Mouse (Mus musculus) liver, embryonic 16.5 days (tissue): ENCODE measurements around the gene Olfr448. TPM values are rescaled to one million over a fixed set of nuclear protein-coding genes. Genes with fewer than 3 reads are reported as not detected.

Source experiments
- ATAC-seq: fragments of 200-750 bp; cut with Nextera tagmentation; 2 replicates; pipeline ENCODE4 v1.8.0; 2017; ENCODE audit warnings: low read depth, mild to moderate bottlenecking, moderate number of reproducible peaks, moderate library complexity
- H3K27ac ChIP-seq: fragments of 300-500 bp; sonication (generic); 2 replicates; pipeline ENCODE4 v1.5.1; 2014; ENCODE audit warnings: mild to moderate bottlenecking, low read length
- H3K27me3 ChIP-seq: fragments of 300-500 bp; sonication (generic); 2 replicates; pipeline ENCODE4 v1.6.1; 2014; ENCODE audit warnings: low read depth, low read length, mixed read lengths; ENCODE audit not compliant: control insufficient read depth, insufficient read depth
- H3K36me3 ChIP-seq: fragments of 300-500 bp; sonication (generic); 2 replicates; pipeline ENCODE4 v1.6.1; 2014; ENCODE audit warnings: mild to moderate bottlenecking; ENCODE audit not compliant: control insufficient read depth, insufficient read depth
- H3K4me1 ChIP-seq: fragments of 300-500 bp; sonication (generic); 2 replicates; pipeline ENCODE4 v1.6.1; 2014; ENCODE audit warnings: low read depth, low read length, mixed read lengths; ENCODE audit not compliant: control insufficient read depth
- H3K4me2 ChIP-seq: fragments of 300-500 bp; sonication (generic); 2 replicates; pipeline ENCODE4 v1.6.1; 2014; ENCODE audit warnings: low read depth, low read length, mixed read lengths
- H3K4me3 ChIP-seq: fragments of 300-500 bp; sonication (generic); 2 replicates; pipeline ENCODE4 v1.5.1; 2014; ENCODE audit warnings: low read depth, mild to moderate bottlenecking, low read length
- H3K9ac ChIP-seq: fragments of 300-500 bp; sonication (generic); 2 replicates; pipeline ENCODE4 v1.6.1; 2014; ENCODE audit warnings: low read depth, low read length
- H3K9me3 ChIP-seq: fragments of 300-500 bp; sonication (generic); replicated peaks from 2 replicates; pipeline ENCODE4 v1.6.1; 2016; ENCODE audit warnings: low read length; ENCODE audit not compliant: control insufficient read depth
- WGBS: fragments of 180-500 bp; shearing (Covaris S2); extraction: QIAGEN DNeasy Blood & Tissue Kit; methylation state at CpG from one replicate; pipeline ENCODE4 v1.1.7; 2014; ENCODE audit not compliant: insufficient replicate concordance; 5-methylcytosine and 5-hydroxymethylcytosine counted together
- polyA plus RNA-seq: library from polyadenylated mRNA; unstranded; fragments of >200 nt; fragmentation: Nextera tagmentation; extraction: Ambion mirVana; gene quantifications from 2 replicates; pipeline ENCODE4 v1.2.1, GENCODE M21; 2015

Gene Olfr448
- polyA plus RNA-seq, result not detected in 2 replicates

DNA sequence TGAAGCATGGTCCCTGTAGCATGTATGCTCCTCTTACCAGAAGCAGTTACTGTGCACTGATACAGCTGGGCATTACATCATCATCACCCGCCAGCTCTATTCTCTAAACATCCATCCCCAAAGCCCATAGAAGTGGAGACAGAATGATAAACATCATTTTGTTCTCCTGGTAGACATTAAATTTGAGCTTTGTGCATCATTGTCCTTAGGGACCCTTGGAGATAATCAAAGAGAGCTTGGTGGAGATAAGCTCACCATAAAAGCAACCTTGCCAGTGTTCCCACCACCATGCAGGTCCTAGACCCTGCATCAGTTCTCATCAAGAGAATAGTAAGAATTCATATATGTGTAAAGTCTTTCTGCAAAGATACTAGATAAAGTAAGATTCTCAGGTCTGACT, at the start of gene Olfr448:
Gene Olfr448, plus strand, starts transcription at position 301 of the 400 bp plus-strand sequence.
- H3K9me3 ChIP-seq, result no peaks in the 10 kb centered on the region
- 70% methylated on average over 1 of the region's 1 CpGs for WGBS

DNA sequence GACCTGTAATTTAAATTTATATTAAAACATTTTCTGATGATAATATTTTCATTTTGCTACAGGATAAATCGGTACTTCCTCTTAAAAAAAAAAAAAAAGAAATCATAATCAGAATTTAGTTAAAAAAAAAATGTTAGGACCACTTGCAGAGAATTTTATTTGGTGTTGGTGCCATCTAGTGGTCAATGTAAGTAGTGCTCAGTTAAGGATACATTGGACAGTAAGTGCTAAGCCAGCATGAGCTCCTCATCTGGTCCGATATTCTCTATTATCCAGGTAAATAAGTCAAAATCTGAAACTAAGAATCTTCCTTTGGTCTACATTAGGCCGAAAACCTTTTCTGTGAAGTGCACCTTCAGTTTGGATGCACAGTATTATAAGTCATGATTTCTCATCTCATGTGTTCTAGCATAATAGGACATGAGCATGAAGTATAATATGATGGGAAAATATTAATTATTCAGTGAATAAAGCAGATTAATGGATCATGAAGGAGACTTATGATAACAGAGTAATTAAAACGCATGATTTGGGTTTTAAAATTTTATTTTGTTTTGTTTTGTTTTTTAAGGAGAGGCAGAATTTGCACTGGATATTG, 29.9 kb upstream of the Olfr448 start:
- H3K27me3 ChIP-seq, result no peaks in the 10 kb centered on the region
- no peak for ATAC-seq
- no peak overlapping the region for H3K4me2 ChIP-seq
- WGBS, result 11% methylated on average over 4 of the region's 4 CpGs
- no peak overlapping the region for H3K27ac ChIP-seq
- H3K9me3 ChIP-seq, result no peaks in the 10 kb centered on the region
- H3K36me3 ChIP-seq, result no peaks in the 10 kb centered on the region
- H3K4me1 ChIP-seq, result no peaks in the 10 kb centered on the region
- H3K9ac ChIP-seq, result no peak overlapping the region
- no peak overlapping the region for H3K4me3 ChIP-seq

More for the DNA sequence above, at the start of gene Olfr448:
- no peak for ATAC-seq
- Histone ChIP-seq H3K9ac (no peak within 1 kb of the TSS), H3K4me2 (no peak within 1 kb of the TSS), H3K4me1 (no peaks in the 10 kb centered on the region), H3K27ac (no peak within 1 kb of the TSS), H3K36me3 (no peaks in the 10 kb centered on the region), H3K27me3 (no peaks in the 10 kb centered on the region), H3K4me3 (no peak within 1 kb of the TSS)

DNA sequence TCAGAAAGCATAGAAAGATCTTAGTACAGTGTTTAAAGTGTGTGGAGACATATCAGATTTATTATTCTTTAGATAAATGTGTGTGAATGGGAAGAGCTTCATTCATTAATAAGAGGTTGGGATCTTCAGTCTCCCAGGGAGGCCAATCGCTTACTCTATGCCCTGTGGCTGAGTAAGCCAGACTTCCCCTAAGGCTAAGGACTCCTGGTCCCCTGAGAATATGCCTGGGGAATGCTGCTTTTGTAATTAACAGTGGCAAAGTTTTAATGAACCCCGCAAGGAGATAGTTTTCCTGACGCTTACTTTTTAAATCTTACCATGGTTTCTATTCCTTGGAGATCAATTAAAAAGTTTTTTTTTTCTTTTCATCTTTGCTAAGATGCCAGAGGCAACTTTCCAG, 20.5 kb upstream of the Olfr448 start:
- Histone ChIP-seq H3K4me1 (no peaks in the 10 kb centered on the region), H3K27me3 (no peaks in the 10 kb centered on the region), H3K27ac (no peak overlapping the region), H3K9ac (no peak overlapping the region), H3K36me3 (no peaks in the 10 kb centered on the region), H3K9me3 (no peaks in the 10 kb centered on the region), H3K4me2 (no peak overlapping the region), H3K4me3 (no peak overlapping the region)
- ATAC-seq, result no peak
- 63% methylated on average over 3 of the region's 3 CpGs for WGBS

DNA sequence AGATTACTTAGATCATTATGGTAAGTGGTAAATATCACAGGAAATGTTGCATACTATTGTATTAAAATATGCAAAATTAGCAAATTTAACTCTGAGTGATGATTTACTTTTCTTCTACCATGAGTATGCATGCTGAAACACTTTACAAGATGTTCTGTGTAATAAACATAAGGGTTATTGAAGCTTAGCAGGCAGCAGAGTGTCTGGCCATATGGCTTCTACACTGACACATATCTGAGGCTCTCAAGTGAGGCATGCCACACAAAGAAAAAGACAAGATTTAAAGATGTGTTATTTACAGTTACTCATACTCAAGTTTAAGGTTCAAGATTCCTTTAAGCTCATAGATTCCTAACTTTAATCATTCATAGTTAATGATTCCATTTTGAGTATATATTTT, 13.9 kb upstream of the Olfr448 start:
- no peaks in the 10 kb centered on the region for H3K27me3 ChIP-seq
- no peaks in the 10 kb centered on the region for H3K9me3 ChIP-seq
- no peak overlapping the region for H3K4me3 ChIP-seq
- no peak overlapping the region for H3K4me2 ChIP-seq
- H3K9ac ChIP-seq, result no peak overlapping the region
- ATAC-seq, result no peak
- H3K36me3 ChIP-seq, result no peaks in the 10 kb centered on the region
- no peak overlapping the region for H3K27ac ChIP-seq
- H3K4me1 ChIP-seq, result no peaks in the 10 kb centered on the region

DNA sequence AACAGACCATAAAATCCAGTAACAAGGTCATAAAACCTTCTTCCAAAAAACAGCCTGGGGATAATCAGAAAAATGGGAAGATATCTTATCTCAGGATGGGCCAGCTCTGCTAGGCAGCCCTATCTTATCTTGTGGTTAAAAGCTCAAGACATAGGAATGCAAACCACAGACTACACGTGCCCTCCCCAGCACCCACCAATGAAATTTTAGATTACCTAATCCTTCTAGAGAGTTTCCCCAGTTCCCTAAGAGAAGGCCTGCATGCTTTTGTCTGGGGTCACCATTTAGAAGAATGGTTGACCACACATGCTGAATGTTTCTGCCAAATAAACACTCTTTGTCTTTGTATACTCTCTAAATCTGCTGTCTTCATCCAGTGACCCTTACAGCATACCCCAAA, 10.1 kb downstream of the Olfr448 start:
- H3K9ac ChIP-seq, result no peak overlapping the region
- no peaks in the 10 kb centered on the region for H3K27me3 ChIP-seq
- H3K9me3 ChIP-seq, result no peaks in the 10 kb centered on the region
- H3K4me2 ChIP-seq, result no peak overlapping the region
- H3K4me3 ChIP-seq, result no peak overlapping the region
- no peak overlapping the region for H3K27ac ChIP-seq
- H3K4me1 ChIP-seq, result no peaks in the 10 kb centered on the region
- ATAC-seq, result no peak
- H3K36me3 ChIP-seq, result no peaks in the 10 kb centered on the region
- WGBS, result 0% methylated on average over 1 of the region's 1 CpGs

DNA sequence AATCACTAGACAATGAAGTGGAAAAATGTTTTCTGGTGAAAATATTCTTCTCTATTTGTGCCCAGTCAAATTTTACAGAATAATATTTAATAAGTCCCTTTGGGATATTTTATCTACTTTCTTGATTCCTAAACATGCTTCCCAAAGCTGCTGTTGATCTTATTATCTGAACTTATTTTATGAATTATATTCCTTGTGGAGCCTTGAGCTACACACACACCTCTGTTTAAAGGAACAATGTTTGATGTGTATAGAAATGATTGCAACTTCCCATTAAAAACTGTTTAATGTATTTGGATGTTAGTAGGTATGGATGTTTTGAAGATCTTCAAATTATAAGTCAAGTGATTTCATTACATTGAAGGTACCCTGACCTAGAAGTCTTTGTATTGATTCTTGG, 18.3 kb downstream of the Olfr448 start, which contains the start of gene Olfr447:
Gene Olfr447, plus strand, starts transcription at position 301 of the 400 bp plus-strand sequence.
- no peaks in the 10 kb centered on the region for H3K9me3 ChIP-seq

DNA sequence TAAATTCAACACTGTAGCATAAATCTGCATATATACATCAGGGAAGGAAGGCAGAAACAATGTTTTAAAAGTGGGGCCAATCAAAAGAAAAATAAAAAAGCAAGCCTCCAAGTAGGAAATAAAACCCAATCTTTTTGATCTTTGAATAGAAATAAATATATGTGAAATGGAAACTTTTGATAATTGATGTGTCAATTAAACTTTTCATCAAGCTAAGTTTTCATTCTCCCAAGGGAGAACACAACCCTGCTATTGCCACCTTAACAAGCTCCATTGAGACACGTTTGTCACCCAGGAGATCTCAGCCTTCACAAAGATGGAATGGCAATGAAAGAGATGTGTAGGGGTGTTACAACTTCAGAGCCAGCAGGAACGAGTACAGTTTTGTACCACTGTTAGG, 30.8 kb downstream of the Olfr448 start, which contains the start of gene Olfr446:
Gene Olfr446, plus strand, starts transcription at position 301 of the 400 bp plus-strand sequence.
- ATAC-seq, result no peak
- Histone ChIP-seq H3K36me3 (no peaks in the 10 kb centered on the region), H3K9ac (no peak within 1 kb of the TSS), H3K4me3 (no peak within 1 kb of the TSS), H3K4me2 (no peak within 1 kb of the TSS), H3K27ac (no peak within 1 kb of the TSS), H3K4me1 (no peaks in the 10 kb centered on the region), H3K9me3 (no peaks in the 10 kb centered on the region), H3K27me3 (no peaks in the 10 kb centered on the region)
- WGBS, result 41% methylated on average over 2 of the region's 2 CpGs

More for the DNA sequence above, 18.3 kb downstream of the Olfr448 start, which contains the start of gene Olfr447:
- no peaks in the 10 kb centered on the region for H3K4me1 ChIP-seq
- ATAC-seq, result no peak
- no peak within 1 kb of the TSS for H3K4me3 ChIP-seq
- H3K36me3 ChIP-seq, result no peaks in the 10 kb centered on the region
- no peak within 1 kb of the TSS for H3K4me2 ChIP-seq
- H3K9ac ChIP-seq, result no peak within 1 kb of the TSS
- H3K27ac ChIP-seq, result no peak within 1 kb of the TSS
- no peaks in the 10 kb centered on the region for H3K27me3 ChIP-seq

Other genes with a start within 250 kb of the Olfr448 start
- gene Tcaf2, start 245.2 kb upstream of the Olfr448 start, polyA plus RNA-seq, result 0.21 and 0.22 TPM in 2 replicates
- 4.9 and 5.1 TPM in 2 replicates for gene Tcaf1, start 180.4 kb upstream of the Olfr448 start, polyA plus RNA-seq
- not detected in 2 replicates for gene Olfr453, start 151.1 kb upstream of the Olfr448 start, polyA plus RNA-seq
- gene Olfr38, start 134.0 kb upstream of the Olfr448 start, polyA plus RNA-seq, result not detected in 2 replicates
- gene Olfr452, start 105.3 kb upstream of the Olfr448 start, polyA plus RNA-seq, result not detected in 2 replicates
- gene Olfr450, start 78.5 kb upstream of the Olfr448 start, polyA plus RNA-seq, result not detected in 2 replicates
- not detected in 2 replicates for gene Olfr449, start 56.1 kb upstream of the Olfr448 start, polyA plus RNA-seq
- not detected in 2 replicates for gene Olfr447, start 18.4 kb downstream of the Olfr448 start, polyA plus RNA-seq
- gene Olfr446, start 30.9 kb downstream of the Olfr448 start, polyA plus RNA-seq, result not detected in 2 replicates
- gene Olfr444, start 58.6 kb downstream of the Olfr448 start, polyA plus RNA-seq, result not detected in 2 replicates
- not detected in 2 replicates for gene Olfr441, start 215.9 kb downstream of the Olfr448 start, polyA plus RNA-seq